Mouse (Mus musculus) heart, postnatal 0 days (tissue): ENCODE data around the gene Kat6b.

Experiments used
- CTCF ChIP-seq: IDR thresholded peaks from 2 replicates; pipeline ENCODE4 v1.5.1; 2016; ENCODE audit warnings: antibody characterized with exemption, control low read depth, low read depth
- EP300 ChIP-seq: IDR thresholded peaks from 2 replicates; pipeline ENCODE4 v1.6.1; 2016; ENCODE audit warnings: antibody characterized with exemption, low read depth

DNA sequence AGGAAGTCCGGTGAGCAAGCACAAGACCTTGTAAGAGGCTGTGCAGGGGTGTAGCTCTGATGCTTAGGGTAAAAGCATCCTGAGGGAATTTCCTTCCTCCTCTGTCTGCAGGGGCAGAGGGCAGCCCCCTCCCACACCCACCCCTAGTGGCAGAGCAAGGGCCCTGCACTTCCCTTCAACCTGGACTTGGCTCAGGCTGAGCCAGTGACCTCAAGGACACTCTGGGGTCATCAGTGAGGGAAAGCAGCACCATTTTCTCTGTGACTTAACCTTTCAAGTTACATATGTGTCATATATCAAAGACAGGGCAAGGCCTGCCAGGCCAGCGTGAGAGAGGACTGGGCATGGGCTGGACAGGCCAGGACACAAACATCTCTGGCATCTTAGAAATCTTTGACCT, 228.3 kb downstream of the Kat6b start:
- TF ChIP-seq CTCF = peak; percentile 25
- TF ChIP-seq EP300 = no peak
